Mouse (Mus musculus) forebrain, embryonic 16.5 days (tissue): ENCODE measurements at regions not wholly inside any gene's neighbourhood (a gene's known extent, or its start where the extent isn't known, plus 50 kb on each side); places are given as distances from the start of the nearest gene placed in this dataset.

Experiments used
- ATAC-seq: fragments of 200-750 bp; cut with Nextera tagmentation; 2 replicates; pipeline ENCODE4 v1.8.0; 2017; ENCODE audit warnings: mild to moderate bottlenecking, moderate library complexity
- H3K27ac ChIP-seq: fragments of 300-500 bp; sonication (generic); 2 replicates; pipeline ENCODE4 v1.5.1; 2014; ENCODE audit warnings: low read length, control low read depth
- H3K27me3 ChIP-seq: fragments of 300-500 bp; sonication (generic); replicated peaks from 2 replicates; pipeline ENCODE4 v1.6.1; 2014; ENCODE audit warnings: low read length; ENCODE audit not compliant: control insufficient read depth, insufficient read depth
- H3K36me3 ChIP-seq: fragments of 300-500 bp; sonication (generic); 2 replicates; pipeline ENCODE4 v1.6.1; 2014; ENCODE audit not compliant: control insufficient read depth, insufficient read depth
- H3K4me1 ChIP-seq: fragments of 300-500 bp; sonication (generic); replicated peaks from 2 replicates; pipeline ENCODE4 v1.6.1; 2014; ENCODE audit warnings: low read length; ENCODE audit not compliant: control insufficient read depth, insufficient read depth
- H3K4me2 ChIP-seq: fragments of 300-500 bp; sonication (generic); 2 replicates; pipeline ENCODE4 v1.6.1; 2014; ENCODE audit warnings: mild to moderate bottlenecking, low read length, control low read depth
- H3K4me3 ChIP-seq: fragments of 300-500 bp; sonication (generic); replicated peaks from 2 replicates; pipeline ENCODE4 v1.5.1; 2014; ENCODE audit warnings: mild to moderate bottlenecking, low read length, control low read depth
- H3K9ac ChIP-seq: fragments of 300-500 bp; sonication (generic); replicated peaks from 2 replicates; pipeline ENCODE4 v1.6.1; 2014; ENCODE audit warnings: low read depth, low read length, control low read depth
- H3K9me3 ChIP-seq: fragments of 300-500 bp; sonication (generic); 2 replicates; pipeline ENCODE4 v1.6.1; 2016; ENCODE audit warnings: low read length; ENCODE audit not compliant: control insufficient read depth
- WGBS: fragments of 180-500 bp; shearing (Covaris S2); extraction: QIAGEN DNeasy Blood & Tissue Kit; methylation state at CpG from one replicate; pipeline ENCODE4 v1.1.7; 2014; 5-methylcytosine and 5-hydroxymethylcytosine counted together

- H3K27ac ChIP-seq = no peak overlapping the region
- WGBS = 87% methylated on average over 4 of the region's 4 CpGs
- H3K4me1 ChIP-seq = no peaks in the 10 kb centered on the region
- ATAC-seq = no peak
- no peak overlapping the region for H3K9ac ChIP-seq
- H3K36me3 ChIP-seq = no peaks in the 10 kb centered on the region
- peaks cover 8% of the 10 kb centered on the region for H3K9me3 ChIP-seq
- no peak overlapping the region for H3K4me3 ChIP-seq
- no peaks in the 10 kb centered on the region for H3K27me3 ChIP-seq
- no peak overlapping the region for H3K4me2 ChIP-seq
Measured at GRCm38 (mm10) chr6:31107360-31107759, 148.5 kb upstream of the Klf14 start.

- no peak overlapping the region for H3K27ac ChIP-seq
- H3K4me2 ChIP-seq = no peak overlapping the region
- no peak for ATAC-seq
- no peaks in the 10 kb centered on the region for H3K36me3 ChIP-seq
- no peaks in the 10 kb centered on the region for H3K27me3 ChIP-seq
- no peak overlapping the region for H3K4me3 ChIP-seq
- WGBS = 92% methylated on average over 5 of the region's 5 CpGs
- no peak overlapping the region for H3K9ac ChIP-seq
- no peaks in the 10 kb centered on the region for H3K4me1 ChIP-seq
- peaks cover 8% of the 10 kb centered on the region for H3K9me3 ChIP-seq
Measured at GRCm38 (mm10) chr6:31107916-31108685, 149.2 kb upstream of the Klf14 start.

- no peaks in the 10 kb centered on the region for H3K27me3 ChIP-seq
- no peak overlapping the region for H3K4me2 ChIP-seq
- peaks cover 2% of the 10 kb centered on the region; the same call in 1 of the 2 replicates for H3K4me1 ChIP-seq
- H3K9me3 ChIP-seq = peaks cover 8% of the 10 kb centered on the region
- WGBS = 97% methylated on average over 4 of the region's 4 CpGs
- H3K4me3 ChIP-seq = no peak overlapping the region
- no peak for ATAC-seq
- H3K9ac ChIP-seq = no peak overlapping the region
- H3K27ac ChIP-seq = no peak overlapping the region
- H3K36me3 ChIP-seq = no peaks in the 10 kb centered on the region
Measured at GRCm38 (mm10) chr6:31109604-31110003, 150.7 kb upstream of the Klf14 start.

GRCm38 (mm10) chr6:31112293-31113077 is 153.6 kb upstream of the Klf14 start:
- Histone ChIP-seq H3K4me3 (no peak overlapping the region), H3K36me3 (no peaks in the 10 kb centered on the region), H3K4me2 (no peak overlapping the region), H3K27me3 (no peaks in the 10 kb centered on the region), H3K9me3 (peaks cover 8% of the 10 kb centered on the region), H3K27ac (no peak overlapping the region), H3K9ac (no peak overlapping the region), H3K4me1 (peaks cover 14% of the 10 kb centered on the region)
- ATAC-seq = no peak
- 70% methylated on average over 13 of the region's 13 CpGs for WGBS

GRCm38 (mm10) chr6:31113558-31114326 is 154.9 kb upstream of the Klf14 start:
- no peak for ATAC-seq
- H3K27me3 ChIP-seq = no peaks in the 10 kb centered on the region
- H3K4me3 ChIP-seq = no peak overlapping the region
- H3K9ac ChIP-seq = no peak overlapping the region
- peaks cover 8% of the 10 kb centered on the region for H3K9me3 ChIP-seq
- H3K4me2 ChIP-seq = no peak overlapping the region
- H3K36me3 ChIP-seq = no peaks in the 10 kb centered on the region
- H3K27ac ChIP-seq = no peak overlapping the region
- 92% methylated on average over 21 of the region's 21 CpGs for WGBS
- H3K4me1 ChIP-seq = peaks cover 14% of the 10 kb centered on the region

- Histone ChIP-seq H3K4me2 (no peak overlapping the region), H3K4me3 (no peak overlapping the region), H3K4me1 (peaks cover 14% of the 10 kb centered on the region), H3K9ac (no peak overlapping the region), H3K9me3 (no peaks in the 10 kb centered on the region; the same call in 1 of the 2 replicates), H3K27ac (no peak overlapping the region), H3K27me3 (no peaks in the 10 kb centered on the region), H3K36me3 (no peaks in the 10 kb centered on the region)
- no peak for ATAC-seq
- whole genome bisulfite sequencing = 63% methylated on average over 19 of the region's 19 CpGs
Measured at GRCm38 (mm10) chr6:31114336-31115335, 155.8 kb upstream of the Klf14 start.

- no peak overlapping the region for H3K4me3 ChIP-seq
- ATAC-seq = no peak
- WGBS = 79% methylated on average over 4 of the region's 4 CpGs
Measured at GRCm38 (mm10) chr6:31115566-31115965, 156.7 kb upstream of the Klf14 start.

GRCm38 (mm10) chr6:31116365-31116764 is 157.5 kb upstream of the Klf14 start:
- H3K4me2 ChIP-seq = no peak overlapping the region
- no peaks in the 10 kb centered on the region for H3K36me3 ChIP-seq
- no peak for ATAC-seq
- no peak overlapping the region for H3K9ac ChIP-seq
- WGBS = 61% methylated on average over 6 of the region's 6 CpGs
- peaks cover 20% of the 10 kb centered on the region for H3K4me1 ChIP-seq
- H3K4me3 ChIP-seq = no peak overlapping the region
- no peaks in the 10 kb centered on the region for H3K27me3 ChIP-seq
- no peaks in the 10 kb centered on the region for H3K9me3 ChIP-seq
- no peak overlapping the region for H3K27ac ChIP-seq

More at GRCm38 (mm10) chr6:31115566-31115965, 156.7 kb upstream of the Klf14 start:
- Histone ChIP-seq H3K4me1 (peaks cover 14% of the 10 kb centered on the region), H3K27me3 (no peaks in the 10 kb centered on the region), H3K27ac (no peak overlapping the region), H3K9me3 (no peaks in the 10 kb centered on the region), H3K36me3 (no peaks in the 10 kb centered on the region), H3K9ac (no peak overlapping the region), H3K4me2 (no peak overlapping the region)
